Mouse (Mus musculus): ENCODE measurements around the gene Cts8. TPM values are rescaled to one million over a fixed set of nuclear protein-coding genes. Genes with fewer than 3 reads are reported as not detected.

Cts8 gene
- not detected for total RNA-seq (2021)
- long read RNA-seq = 0 reads

DNA sequence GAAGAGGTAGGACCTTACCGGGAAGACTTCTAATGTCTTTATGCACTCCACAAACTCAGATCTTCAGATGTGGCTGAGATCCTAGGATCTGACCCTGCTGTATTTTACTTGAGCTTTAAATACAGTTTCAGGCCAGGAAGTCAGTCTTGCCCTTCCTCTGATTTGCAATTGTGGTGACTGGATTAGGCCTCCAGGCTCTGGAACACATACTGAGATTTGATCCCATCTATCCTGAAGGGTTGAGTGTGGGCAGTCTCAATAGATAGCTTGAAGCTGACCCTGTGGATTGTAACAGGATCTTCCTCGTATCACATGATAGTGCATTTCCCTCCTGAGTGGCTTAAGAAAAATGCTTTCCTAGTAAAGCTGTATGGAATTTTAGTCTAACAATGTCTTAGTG lies at the start of gene Cts8:
Gene Cts8, minus strand, starts transcription at position 101 of the 400 bp plus-strand sequence.
- no peak for DNase-seq (ENCODE audit: low spot score in 2 of 2)

GRCm38 (mm10) chr13:61288739-61289138 lies 33.6 kb upstream of the Cts8 start, which contains the start of gene Gm49398:
Gene Gm49398, minus strand, starts transcription at chr13:61288839.
- DNase-seq (ENCODE audit: low spot score in 2 of 2) = no peak

DNA sequence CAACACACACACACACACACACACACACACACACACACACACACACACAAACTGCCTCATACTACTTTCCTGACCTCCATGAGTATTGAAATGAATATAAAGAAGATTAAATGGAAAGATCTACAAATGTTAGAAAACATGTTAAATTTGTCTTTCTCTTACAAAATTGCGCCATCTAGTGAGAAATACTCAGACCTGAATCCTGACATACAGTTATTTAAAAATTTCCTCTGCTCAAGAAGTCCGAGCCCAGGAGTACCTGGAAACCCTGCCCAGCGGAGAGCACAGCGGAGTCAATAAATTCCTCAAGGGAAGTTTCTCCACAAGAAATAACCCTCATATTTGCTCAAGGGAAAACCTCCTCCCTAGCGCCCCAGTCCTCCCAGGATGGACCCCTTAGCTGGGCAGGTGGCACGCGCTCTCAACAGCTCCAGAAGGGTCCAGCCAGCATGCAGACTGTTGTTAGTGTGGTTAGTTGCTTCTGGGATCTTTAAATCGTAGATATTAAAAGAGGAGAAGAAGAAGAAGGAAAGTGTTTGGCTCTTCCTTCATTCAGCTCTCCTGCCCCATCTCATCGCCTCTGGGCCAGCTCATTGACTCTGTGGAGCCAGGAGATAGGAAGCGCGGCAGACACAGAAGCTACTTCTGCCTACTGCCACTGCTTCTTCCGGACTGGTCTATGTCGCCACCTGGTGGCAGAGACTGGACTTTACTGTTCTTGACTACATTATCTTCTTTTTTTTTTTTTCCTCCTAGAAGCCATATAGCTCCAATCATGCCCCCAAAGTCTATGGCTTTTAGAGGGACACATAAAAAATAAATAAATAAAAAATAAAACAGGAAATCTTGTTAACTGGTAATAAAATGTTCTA lies 13.8 kb downstream of the Cts8 start:
- peak; percentile 9 to 37 for DNase-seq (ENCODE audit: low spot score in 2 of 2)

- no peak for DNase-seq (ENCODE audit: low spot score in 2 of 2)
These were observed 51.8 kb downstream of the Cts8 start, which contains the start of gene Cts6 for GRCm38 (mm10) chr13:61203310-61203709. Gene Cts6, minus strand, starts transcription at chr13:61203410.

Other genes with a start within 250 kb of the Cts8 start
- not detected for gene Ctsj, start 249.4 kb downstream of the Cts8 start, total RNA-seq (2021)
- gene Ctsq, start 214.7 kb downstream of the Cts8 start, total RNA-seq (2021) = not detected
- not detected for gene Ctsr, start 91.1 kb downstream of the Cts8 start, total RNA-seq (2021)
- not detected for gene Cts6, start 51.9 kb downstream of the Cts8 start, total RNA-seq (2021)
- not detected for gene Gm49398, start 33.5 kb upstream of the Cts8 start, total RNA-seq (2021)
- gene Cts7, start 102.8 kb upstream of the Cts8 start, total RNA-seq (2021) = not detected

Data from layer of hippocampus, postnatal 10 days (tissue).